Mouse (Mus musculus): ENCODE measurements around the gene Zdhhc9.

Zdhhc9 gene

GRCm38 (mm10) chrX:48126903-48127476, 81.7 kb downstream of the Zdhhc9 start:
- DNase-seq (ENCODE audit: low spot score): no peak

DNA sequence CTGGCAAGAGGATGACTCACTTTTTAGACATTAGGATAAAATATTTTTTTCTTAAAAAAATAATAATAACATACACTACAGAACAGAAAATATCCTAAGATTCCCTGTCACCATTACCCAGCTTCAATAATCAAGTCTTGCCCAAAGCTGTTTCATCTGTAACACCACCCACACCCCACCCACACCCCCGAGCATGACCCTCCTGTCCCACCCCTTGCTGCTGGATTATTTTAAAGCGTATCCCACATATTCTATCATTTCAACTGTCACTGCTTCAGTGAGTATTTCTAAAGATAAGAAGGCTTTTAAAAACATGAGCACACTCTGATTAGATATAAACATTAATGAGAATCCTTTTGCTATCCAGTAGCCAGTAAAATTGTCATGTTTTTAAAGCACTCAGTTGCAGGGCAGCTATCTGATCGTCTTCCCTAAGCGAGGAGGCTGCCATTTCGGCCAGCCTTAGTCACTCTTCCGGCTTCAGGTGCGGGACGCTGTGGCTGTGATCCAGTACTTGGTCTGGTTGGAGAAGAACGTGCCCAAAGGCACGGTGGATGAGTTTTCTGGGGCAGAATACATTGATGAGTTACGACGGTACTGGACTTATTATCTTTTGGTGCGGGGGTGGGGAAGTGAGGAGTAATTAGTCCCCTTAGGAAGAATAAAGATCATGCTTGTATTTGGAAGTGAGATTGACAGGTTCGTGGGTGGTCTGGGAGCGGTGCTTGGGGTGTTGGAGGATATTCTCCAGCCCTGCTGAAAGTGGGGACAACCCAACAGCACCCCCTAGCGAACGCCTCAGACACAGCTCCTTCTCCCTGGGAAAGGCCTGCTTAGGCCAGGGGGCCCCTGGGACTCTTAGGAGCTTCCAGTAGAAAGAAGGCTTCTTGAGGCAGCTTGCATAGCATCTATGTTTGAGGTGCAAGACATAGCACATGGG, 84.3 kb downstream of the Zdhhc9 start:
- DNase-seq (ENCODE audit: low spot score): no peak

All from MN1 (cell line).